Mouse (Mus musculus) CD4-positive, CD25-positive, alpha-beta regulatory T cell, adult 2 months (primary cell): ENCODE measurements around the gene Stx19.

Experiments
- DNase-seq: peaks from one replicate; pipeline ENCODE4 v3.0.0-alpha.2; 2012; ENCODE audit warnings: low read depth, low spot score

Gene Stx19

DNA sequence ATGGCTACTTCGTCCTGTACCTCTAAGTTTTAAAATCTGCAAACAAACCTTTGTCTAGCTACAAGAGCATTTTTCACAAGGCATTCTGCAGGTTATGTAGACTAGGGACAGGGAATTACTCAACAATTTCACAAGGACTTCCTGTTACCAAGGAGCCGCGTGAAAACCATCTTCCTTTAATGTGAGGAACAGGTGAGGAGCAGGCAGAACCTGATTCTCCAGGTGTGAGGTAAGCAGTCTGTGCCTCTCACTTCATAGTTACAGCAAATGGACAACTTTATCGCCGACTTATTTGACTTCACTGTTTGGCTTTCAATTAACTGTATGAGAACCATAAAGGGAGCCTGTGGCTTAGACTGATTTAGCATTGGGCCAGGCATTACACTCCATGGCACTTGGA lies at the start of gene Stx19:
Stx19 (plus strand) TSS at position 186 of the 400 bp plus-strand sequence.
- no peak for DNase-seq

DNA sequence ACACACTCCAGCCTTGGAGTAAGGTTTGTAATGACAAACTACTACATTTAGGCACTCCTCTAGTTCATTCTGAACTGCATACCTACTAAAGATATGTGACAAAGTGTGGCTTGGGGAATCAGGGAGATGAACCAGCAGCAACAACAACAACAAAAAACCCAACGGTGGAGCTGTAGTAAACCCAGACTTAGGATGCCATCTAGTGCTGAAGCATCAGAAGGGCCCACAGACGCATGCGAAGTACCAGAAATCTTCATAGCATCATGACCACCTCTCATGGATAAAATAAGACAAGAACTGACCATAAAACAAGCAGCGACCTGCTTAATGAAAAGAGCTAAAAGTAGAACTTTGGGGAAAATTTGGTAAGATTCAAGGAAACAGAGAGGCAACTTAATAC lies 41.0 kb upstream of the Stx19 start:
- DNase-seq: no peak

DNA sequence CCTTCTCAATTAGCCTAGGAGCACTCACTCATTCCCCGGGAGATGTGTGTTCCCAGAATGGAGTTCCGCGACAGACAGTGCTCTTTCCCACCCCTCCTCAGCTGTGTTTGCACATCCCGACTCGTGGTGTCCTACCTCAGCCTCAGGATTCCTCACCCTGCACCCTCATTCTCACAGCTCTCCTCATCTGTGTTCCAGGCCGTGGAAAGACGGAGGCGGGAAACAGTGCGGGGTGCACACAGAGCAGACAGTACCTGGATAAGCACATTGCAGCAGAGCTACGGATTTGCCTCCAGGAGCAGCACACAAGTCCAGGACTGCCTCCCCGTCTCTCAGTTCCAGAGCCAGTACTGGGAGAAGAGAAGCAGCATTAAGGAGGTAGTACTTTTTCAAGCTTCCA lies 38.4 kb upstream of the Stx19 start:
- DNase-seq: no peak

GRCm38 (mm10) chr16:62778282-62778681 lies 36.2 kb upstream of the Stx19 start:
- DNase-seq: no peak

- peak; percentile 52 for DNase-seq
Measured at GRCm38 (mm10) chr16:62782229-62782628, 32.2 kb upstream of the Stx19 start.

DNA sequence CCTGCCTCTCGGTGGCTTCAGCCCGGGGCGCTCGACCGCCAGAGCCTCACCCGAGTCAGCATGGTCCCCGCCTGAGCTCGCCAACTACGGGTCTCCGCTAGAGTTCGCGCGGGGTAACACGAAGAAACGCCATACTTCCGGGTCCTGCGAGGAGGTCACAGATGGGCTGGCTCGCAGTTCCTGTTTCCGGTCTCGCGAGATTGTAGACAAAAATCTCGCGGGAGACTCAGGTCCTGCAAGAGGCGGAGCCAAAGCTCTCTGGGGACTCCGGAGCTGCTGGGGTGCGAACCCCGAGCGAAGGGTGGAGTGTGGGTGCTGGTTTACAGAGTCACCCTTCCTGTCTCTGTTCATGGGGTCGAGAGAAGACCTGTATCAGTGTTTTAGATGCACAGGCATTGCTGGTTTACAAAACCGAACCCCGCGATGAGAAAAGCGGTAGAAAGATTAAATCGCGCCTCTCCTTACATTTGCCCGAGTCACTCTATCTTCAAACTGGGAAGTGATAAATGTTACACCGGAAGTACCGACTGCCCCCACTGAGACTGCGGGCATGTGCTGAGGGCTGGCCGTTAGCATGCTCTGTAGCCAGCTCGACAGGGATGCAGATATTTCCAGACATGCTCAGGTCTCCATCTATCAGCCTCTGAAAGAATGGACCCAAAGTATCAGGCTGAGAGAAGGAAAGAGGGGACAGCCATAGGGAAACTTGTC lies 27.7 kb upstream of the Stx19 start, which contains the start of gene Nsun3:
Nsun3 (minus strand) TSS at position 198 of the 711 bp plus-strand sequence.
- DNase-seq: peak; percentile 96

GRCm38 (mm10) chr16:62796608-62797007 lies 17.9 kb upstream of the Stx19 start:
- DNase-seq: no peak

GRCm38 (mm10) chr16:62798808-62799207 lies 15.7 kb upstream of the Stx19 start:
- DNase-seq: no peak

GRCm38 (mm10) chr16:62799426-62799825 lies 15.1 kb upstream of the Stx19 start:
- DNase-seq: no peak

- no peak for DNase-seq
Measured at GRCm38 (mm10) chr16:62799839-62800238, 14.6 kb upstream of the Stx19 start.

DNA sequence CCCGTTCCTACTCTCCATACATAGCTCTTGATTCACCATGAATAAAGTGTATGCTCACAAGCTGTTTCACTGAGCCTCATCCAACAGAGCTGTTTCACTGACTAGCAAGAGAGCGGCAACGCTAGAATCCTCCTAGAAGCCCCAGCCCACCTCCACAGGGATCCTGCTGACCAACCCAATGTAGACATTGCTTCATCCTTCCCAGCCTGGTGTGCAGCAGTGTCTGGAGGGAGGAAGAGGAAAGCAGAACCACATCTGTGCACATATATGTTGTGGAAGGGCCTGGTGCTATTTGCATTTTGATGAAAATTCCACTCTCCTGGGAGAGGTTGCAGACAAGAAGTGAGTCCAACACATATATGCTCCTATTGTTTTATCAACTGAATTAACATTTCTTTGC lies 9.9 kb upstream of the Stx19 start:
- no peak for DNase-seq

DNA sequence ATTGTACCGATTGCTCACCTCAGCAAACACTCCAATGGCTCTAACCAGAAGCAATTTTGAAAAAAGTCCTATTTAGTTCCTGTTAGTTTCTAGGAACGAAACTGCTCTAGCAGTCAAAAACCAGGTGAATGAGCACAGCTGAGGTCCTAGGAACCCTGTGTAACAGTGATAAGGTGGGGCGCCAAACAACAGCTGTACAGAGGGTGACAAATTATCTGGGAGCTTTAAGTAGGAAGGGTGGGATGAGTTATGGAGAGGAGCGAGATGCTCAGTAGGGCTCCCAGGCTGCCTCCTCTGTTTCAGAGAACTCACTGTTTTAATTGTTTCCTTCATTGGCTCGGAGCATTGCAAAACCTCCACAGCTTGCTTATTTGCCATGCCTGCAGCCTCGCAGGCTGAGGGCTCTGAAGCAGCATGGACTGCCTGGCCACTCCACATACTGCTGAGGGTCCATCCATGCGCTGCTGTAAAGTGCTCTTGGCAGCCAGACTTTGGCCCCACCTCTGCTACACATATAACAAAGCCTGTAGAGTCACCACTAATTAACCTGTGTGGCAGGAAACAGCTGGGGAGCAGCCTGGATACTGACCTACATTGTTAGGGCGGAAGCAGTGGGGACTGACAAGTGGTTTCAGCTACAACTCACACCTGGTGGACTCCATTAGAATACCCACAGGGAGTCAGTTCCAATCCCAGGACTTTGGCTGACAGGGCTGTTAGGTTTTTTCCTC lies 7.1 kb upstream of the Stx19 start:
- no peak for DNase-seq

GRCm38 (mm10) chr16:62810855-62811254 lies 3.6 kb upstream of the Stx19 start:
- no peak for DNase-seq

GRCm38 (mm10) chr16:62813790-62814189 lies 686 bp upstream of the Stx19 start:
- DNase-seq: no peak

GRCm38 (mm10) chr16:62822472-62822871 lies 8.0 kb downstream of the Stx19 start:
- DNase-seq: no peak

DNA sequence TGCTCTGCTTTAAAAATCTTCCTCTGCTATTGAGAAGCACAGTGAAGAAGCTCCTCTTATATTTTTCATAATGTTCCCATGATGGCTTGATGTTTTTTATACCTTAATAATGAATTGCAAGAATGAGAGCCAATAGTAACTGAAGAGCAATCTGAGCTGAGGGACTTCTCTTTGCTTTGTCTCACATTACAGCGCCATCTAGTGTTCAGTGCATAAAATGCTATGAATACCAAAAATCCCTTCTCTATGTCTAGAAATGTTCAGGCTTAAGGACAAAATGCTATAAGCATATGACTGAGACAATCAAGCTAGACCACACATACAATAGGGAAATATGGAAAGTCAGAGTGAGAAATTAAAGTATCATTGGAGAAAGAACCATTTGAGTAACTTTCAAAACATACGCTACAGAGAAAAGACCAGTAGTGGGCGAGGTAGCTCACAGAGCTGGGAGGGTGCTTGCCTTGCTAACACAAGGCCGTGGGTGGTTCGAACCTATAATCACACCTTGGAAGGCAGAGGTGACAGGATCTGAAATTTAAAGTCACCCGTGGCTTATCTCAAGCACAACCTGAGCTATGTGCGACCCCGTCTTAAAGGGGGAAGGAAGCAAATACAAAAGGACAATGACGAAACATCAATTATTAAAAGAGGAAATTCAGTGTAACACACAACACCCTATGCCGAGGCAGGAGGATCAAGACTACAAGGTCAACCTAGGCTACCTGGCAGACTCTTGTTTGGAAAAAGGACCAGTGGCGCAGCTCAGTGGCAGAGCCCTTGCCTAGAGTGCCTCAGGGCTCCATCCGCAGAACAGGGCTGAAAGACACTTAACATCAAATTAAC lies 11.9 kb downstream of the Stx19 start:
- DNase-seq: peak; percentile 67

DNA sequence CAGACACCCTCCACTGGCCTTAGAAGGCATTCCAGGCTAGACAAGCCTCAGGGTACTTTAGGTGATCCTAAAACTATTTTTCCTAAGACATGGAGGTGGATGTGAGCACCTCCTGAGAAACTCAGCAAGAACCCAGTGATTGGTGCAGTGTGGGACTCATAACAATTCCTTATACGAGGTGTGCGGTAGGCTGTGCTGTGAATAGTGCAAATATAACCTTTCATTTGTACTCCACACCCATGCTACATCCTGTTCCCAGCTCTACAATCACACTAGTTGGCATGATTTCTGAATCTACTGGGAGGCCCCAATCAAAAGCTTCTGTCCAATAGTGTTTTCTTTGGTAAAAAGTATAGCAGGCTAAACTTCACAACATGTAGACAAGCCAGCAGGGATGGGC lies 17.6 kb downstream of the Stx19 start:
- DNase-seq: no peak

- DNase-seq: peak; percentile 79
Measured at GRCm38 (mm10) chr16:62832481-62832880, 18.0 kb downstream of the Stx19 start.

DNA sequence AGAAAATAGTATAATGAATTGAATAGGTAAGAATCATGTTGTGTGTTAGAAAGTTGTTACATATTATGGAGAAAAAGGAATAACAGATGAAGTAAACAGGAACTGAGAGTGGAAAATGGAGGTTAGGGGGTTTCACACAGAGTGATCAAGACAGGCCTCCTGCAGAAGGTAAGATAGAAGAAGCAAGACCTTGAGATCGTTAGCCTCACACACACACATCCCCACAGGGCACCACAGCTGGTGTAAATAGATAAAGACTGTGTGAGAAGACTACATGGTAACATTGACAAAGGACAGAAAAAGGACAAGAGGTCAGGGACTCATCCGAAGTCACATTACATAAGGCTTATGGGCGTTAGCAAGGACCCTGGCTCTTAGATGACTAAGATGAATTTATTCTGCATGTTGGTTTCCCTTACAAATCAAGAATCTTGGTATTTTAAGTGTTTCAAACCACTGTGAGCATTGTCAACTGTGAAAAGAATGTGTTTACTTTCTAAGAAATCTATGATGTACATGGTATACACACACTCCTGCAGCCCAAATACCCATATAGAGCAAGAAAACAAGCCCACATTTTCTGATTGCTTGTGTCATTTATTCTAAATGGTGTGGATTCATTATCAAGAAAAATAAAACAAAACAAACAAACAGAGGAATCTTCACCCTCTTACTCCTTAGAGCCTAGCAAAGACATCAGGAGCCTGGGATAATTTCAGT lies 19.7 kb downstream of the Stx19 start:
- peak; percentile 14 for DNase-seq

DNA sequence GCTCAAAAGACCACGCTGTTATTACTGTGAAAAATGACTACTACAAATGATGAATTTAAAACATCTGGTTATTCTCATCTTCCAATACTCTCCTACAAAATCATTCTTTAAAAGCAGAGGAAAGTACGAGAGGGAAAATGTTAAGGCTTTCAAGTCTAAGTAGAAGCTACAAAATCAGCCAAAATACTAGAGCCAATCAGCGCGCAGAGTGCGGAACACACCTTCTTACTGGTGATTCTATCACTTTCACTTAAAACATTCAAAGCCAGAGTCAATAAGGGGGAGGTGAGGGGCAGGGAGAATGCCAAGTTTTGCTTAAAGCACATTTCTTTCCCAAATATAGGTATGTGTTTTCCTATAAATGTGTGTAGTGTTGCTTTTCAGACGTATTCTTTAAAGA lies 30.9 kb downstream of the Stx19 start:
- DNase-seq: peak; percentile 21

GRCm38 (mm10) chr16:62846498-62847312 lies 32.2 kb downstream of the Stx19 start, which contains the start of gene Arl13b:
Gene Arl13b (minus strand): TSS chr16:62847040.
- DNase-seq: peak; percentile 98
